Mouse (Mus musculus): ENCODE results near the gene Ccdc89. TPM values are rescaled to one million over a fixed set of nuclear protein-coding genes. Genes with fewer than 3 reads are reported as not detected.
A peak's percentile ranks its signal among the peaks of the same experiment; 100 is the strongest.

Gene Ccdc89
- total and polyA plus RNA-seq, 3 experiments: not detected

- Histone ChIP-seq H3K4me3 (ENCODE audit: control insufficient read depth in 1 of 2, insufficient read depth in 1 of 2, low read depth in 2 of 2, low read length in 2 of 2) (no peak overlapping the region), H3K9ac (ENCODE audit: control insufficient read depth, low read depth, low read length, poor library complexity, severe bottlenecking) (no peak overlapping the region), H3K79me2 (ENCODE audit: control insufficient read depth, insufficient read depth, low read length, poor library complexity) (peaks cover 2% of the 10 kb centered on the region; the same call in 1 of the 2 replicates), H3K36me3 (ENCODE audit: control insufficient read depth in 1 of 2, insufficient read depth in 2 of 2, low read length in 2 of 2) (peaks cover 4 to 11% of the 10 kb centered on the region in 2 experiments; a peak in 3 of 4 replicates), H3K4me1 (ENCODE audit: control insufficient read depth in 1 of 2, insufficient read depth in 2 of 2, low read length in 2 of 2) (peaks cover 0 to 8% of the 10 kb centered on the region in 2 experiments; a peak in 2 of 4 replicates), H3K9me3 (replicated peaks; ENCODE audit: insufficient read depth, low read length) (no peaks in the 10 kb centered on the region), H3K27me3 (ENCODE audit: control insufficient read depth in 1 of 2, insufficient read depth in 2 of 2, low read length in 2 of 2) (peaks cover 1 to 15% of the 10 kb centered on the region in 2 experiments; a peak in 2 of 4 replicates), H3K27ac (ENCODE audit: control insufficient read depth, low read depth, low read length) (no peak overlapping the region)
- no peak for TF ChIP-seq USF1 (IDR thresholded peaks at IDR 0.05; ENCODE audit: low read depth, low read length)
- TF ChIP-seq MYC (IDR thresholded peaks at IDR 0.05; ENCODE audit: low read depth, low read length): no peak
- no peak for TF ChIP-seq RAD21 (IDR thresholded peaks at IDR 0.05; ENCODE audit: low read depth, low read length)
- no peak for TF ChIP-seq ZNF384 (IDR thresholded peaks at IDR 0.05; ENCODE audit: low read depth, low read length)
- TF ChIP-seq MEF2A (IDR thresholded peaks at IDR 0.05; ENCODE audit: extremely low read depth, insufficient replicate concordance, low read depth, low read length, poor library complexity, severe bottlenecking): no peak
- TF ChIP-seq JUND (IDR thresholded peaks at IDR 0.05; ENCODE audit: low read depth, low read length): no peak
- no peak for TF ChIP-seq ZKSCAN1 (IDR thresholded peaks at IDR 0.05; ENCODE audit: low read depth, low read length)
- TF ChIP-seq TBP (IDR thresholded peaks at IDR 0.05; ENCODE audit: low read depth, low read length): no peak
- no peak for TF ChIP-seq TAL1 (IDR thresholded peaks at IDR 0.05; ENCODE audit: low read length)
- TF ChIP-seq MXI1 (IDR thresholded peaks at IDR 0.05; ENCODE audit: low read depth, low read length): no peak
- TF ChIP-seq CHD2 (IDR thresholded peaks at IDR 0.05; ENCODE audit: low read length): no peak
- TF ChIP-seq NRF1 (IDR thresholded peaks at IDR 0.05; ENCODE audit: insufficient read depth, low read depth, low read length, poor library complexity, severe bottlenecking): no peak
- no peak for TF ChIP-seq ELF1 (IDR thresholded peaks at IDR 0.05; ENCODE audit: low read depth, low read length)
- DNase-seq (ENCODE audit: low read depth, low spot score): peak; percentile 20
These were observed 47.1 kb downstream of the Ccdc89 start for GRCm38 (mm10) chr7:90473511-90473910.

- peak within 1 kb of the TSS; percentile 73 for H3K27ac ChIP-seq (ENCODE audit: control insufficient read depth, low read depth, low read length)
- H3K9ac ChIP-seq (ENCODE audit: control insufficient read depth, low read depth, low read length, poor library complexity, severe bottlenecking): peak within 1 kb of the TSS; percentile 75
- peak within 1 kb of the TSS; percentile 74 to 85 for H3K4me3 ChIP-seq (ENCODE audit: control insufficient read depth in 1 of 2, insufficient read depth in 1 of 2, low read depth in 2 of 2, low read length in 2 of 2)
- peaks cover 0 to 11% of the 10 kb centered on the region in 2 experiments; a peak in 3 of 4 replicates for H3K36me3 ChIP-seq (ENCODE audit: control insufficient read depth in 1 of 2, insufficient read depth in 2 of 2, low read length in 2 of 2)
- no peaks in the 10 kb centered on the region for H3K9me3 ChIP-seq (replicated peaks; ENCODE audit: insufficient read depth, low read length)
- peaks cover 1 to 20% of the 10 kb centered on the region in 2 experiments; a peak in 2 of 4 replicates for H3K27me3 ChIP-seq (ENCODE audit: control insufficient read depth in 1 of 2, insufficient read depth in 2 of 2, low read length in 2 of 2)
- peaks cover 0 to 8% of the 10 kb centered on the region in 2 experiments; a peak in 2 of 4 replicates for H3K4me1 ChIP-seq (ENCODE audit: control insufficient read depth in 1 of 2, insufficient read depth in 2 of 2, low read length in 2 of 2)
- H3K79me2 ChIP-seq (ENCODE audit: control insufficient read depth, insufficient read depth, low read length, poor library complexity): peaks cover 2% of the 10 kb centered on the region; the same call in 1 of the 2 replicates
- DNase-seq (ENCODE audit: low read depth, low spot score): peak; percentile 99
- TF ChIP-seq EP300 (IDR thresholded peaks at IDR 0.05; ENCODE audit: low read depth in 1 of 2, low read length in 2 of 2) (no peak), SIN3A (IDR thresholded peaks at IDR 0.05; ENCODE audit: low read length) (peak; percentile 66; the same call in 1 of the 2 replicates), NELFE (IDR thresholded peaks at IDR 0.05; ENCODE audit: low read depth, low read length) (peak; percentile 57), HCFC1 (IDR thresholded peaks at IDR 0.05; ENCODE audit: low read depth, low read length) (peak; percentile 73), SMC3 (IDR thresholded peaks at IDR 0.05; ENCODE audit: low read depth, low read length) (no peak), BHLHE40 (IDR thresholded peaks at IDR 0.05; ENCODE audit: borderline replicate concordance, low read depth, low read length) (peak; percentile 89; the same call in 1 of the 2 replicates), POLR2A (IDR thresholded peaks at IDR 0.05; ENCODE audit: control insufficient read depth in 1 of 2, insufficient read depth in 1 of 2, low read depth in 1 of 2, low read length in 2 of 2, poor library complexity in 1 of 2) (peak; percentile 83 to 92), ELF1 (IDR thresholded peaks at IDR 0.05; ENCODE audit: low read depth, low read length) (no peak), E2F4 (IDR thresholded peaks at IDR 0.05; ENCODE audit: borderline replicate concordance, low read depth, low read length) (no peak), GABPA (IDR thresholded peaks at IDR 0.05; ENCODE audit: low read depth, low read length) (no peak), MXI1 (IDR thresholded peaks at IDR 0.05; ENCODE audit: low read depth, low read length) (peak; percentile 68), UBTF (IDR thresholded peaks at IDR 0.05; ENCODE audit: borderline replicate concordance, insufficient read depth, low read depth, low read length) (no peak), ZKSCAN1 (IDR thresholded peaks at IDR 0.05; ENCODE audit: low read depth, low read length) (no peak), RAD21 (IDR thresholded peaks at IDR 0.05; ENCODE audit: low read depth, low read length) (no peak), TCF12 (IDR thresholded peaks at IDR 0.05; ENCODE audit: low read depth, low read length) (peak; percentile 45; the same call in 1 of the 2 replicates), MYB (IDR thresholded peaks at IDR 0.05; ENCODE audit: low read depth, low read length) (no peak), CTCF (IDR thresholded peaks at IDR 0.05 in 2 of 3, conservative IDR thresholded peaks at IDR 0.05 in 1 of 3; ENCODE audit: control insufficient read depth in 1 of 3, insufficient read depth in 1 of 3, low read depth in 2 of 3, low read length in 3 of 3, poor library complexity in 1 of 3, severe bottlenecking in 1 of 3) (no peak), RCOR1 (IDR thresholded peaks at IDR 0.05; ENCODE audit: low read depth, low read length) (no peak), MAFK (IDR thresholded peaks at IDR 0.05; ENCODE audit: borderline replicate concordance, low read depth, low read length) (no peak), MAX (IDR thresholded peaks at IDR 0.05; ENCODE audit: low read length) (peak; percentile 88), TAL1 (IDR thresholded peaks at IDR 0.05; ENCODE audit: low read length) (no peak), TBP (IDR thresholded peaks at IDR 0.05; ENCODE audit: low read depth, low read length) (peak; percentile 71; the same call in 1 of the 2 replicates), MEF2A (IDR thresholded peaks at IDR 0.05; ENCODE audit: extremely low read depth, insufficient replicate concordance, low read depth, low read length, poor library complexity, severe bottlenecking) (no peak)
These were observed 49.5 kb downstream of the Ccdc89 start, which contains the start of gene Tmem126b for GRCm38 (mm10) chr7:90475793-90476312. TSS of gene Tmem126b (minus strand) at chr7:90476001.
